Mouse (Mus musculus) MEL (cell line): ENCODE measurements around the gene Sftpd.

Experiments used
- CHD2 ChIP-seq: IDR thresholded peaks from 2 replicates; pipeline ENCODE4 v1.6.1; 2011; ENCODE audit warnings: low read length, improper control_type of control experiment
- CTCF ChIP-seq, 3 experiments: IDR thresholded peaks in 2 of 3; conservative IDR thresholded peaks in 1 of 3; 2 replicates each; pipeline ENCODE4 v1.5.1; 2011 to 2012; ENCODE audit warnings: low read length in 3 of 3, low read depth in 2 of 3, mild to moderate bottlenecking in 2 of 3, improper control_type of control experiment in 1 of 3, inconsistent platforms in 1 of 3, mixed read lengths in 1 of 3, moderate library complexity in 1 of 3; ENCODE audit not compliant: control insufficient read depth in 1 of 3, insufficient read depth in 1 of 3, poor library complexity in 1 of 3, severe bottlenecking in 1 of 3
- EP300 ChIP-seq, 2 experiments: IDR thresholded peaks; 2 replicates each; pipeline ENCODE4 v1.6.1; 2011; ENCODE audit warnings: improper control_type of control experiment in 2 of 2, low read length in 2 of 2, low read depth in 1 of 2, mild to moderate bottlenecking in 1 of 2
- MXI1 ChIP-seq: IDR thresholded peaks from 2 replicates; pipeline ENCODE4 v1.6.1; 2011; ENCODE audit warnings: mild to moderate bottlenecking, low read depth, low read length, improper control_type of control experiment
- POLR2A ChIP-seq, 2 experiments: IDR thresholded peaks; 2 replicates each; pipeline ENCODE4 v1.6.1; 2011 to 2012; ENCODE audit warnings: low read length in 2 of 2, mild to moderate bottlenecking in 2 of 2, control low read depth in 1 of 2, improper control_type of control experiment in 1 of 2, low read depth in 1 of 2, moderate library complexity in 1 of 2; ENCODE audit not compliant: control insufficient read depth in 1 of 2, insufficient read depth in 1 of 2, poor library complexity in 1 of 2
- POLR2AphosphoS2 ChIP-seq: IDR thresholded peaks from 2 replicates; pipeline ENCODE4 v1.6.1; 2011; ENCODE audit warnings: low read length, improper control_type of control experiment
- POLR2AphosphoS5 ChIP-seq: IDR thresholded peaks from 2 replicates; pipeline ENCODE4 v1.6.1; 2012; ENCODE audit warnings: low read depth, borderline replicate concordance, mild to moderate bottlenecking, inconsistent platforms, low read length, moderate library complexity, mixed read lengths
- TAL1 ChIP-seq: IDR thresholded peaks from 2 replicates; pipeline ENCODE4 v1.6.1; 2012; ENCODE audit warnings: mild to moderate bottlenecking, inconsistent platforms, low read length, moderate library complexity, mixed read lengths
- ZC3H11A ChIP-seq: IDR thresholded peaks from 2 replicates; pipeline ENCODE4 v1.6.1; 2012; ENCODE audit warnings: low read depth, mild to moderate bottlenecking, inconsistent platforms, low read length, improper control_type of control experiment

GRCm38 (mm10) chr14:41151220-41151898 lies 33.6 kb downstream of the Sftpd start, which contains the start of gene Mbl1:
- TF ChIP-seq POLR2A (IDR thresholded peaks at IDR 0.05; ENCODE audit: control insufficient read depth in 1 of 2, insufficient read depth in 1 of 2, low read depth in 1 of 2, low read length in 2 of 2, poor library complexity in 1 of 2) (no peak), CHD2 (no peak), EP300 (IDR thresholded peaks at IDR 0.05; ENCODE audit: low read depth in 1 of 2, low read length in 2 of 2) (no peak), TAL1 (no peak), ZC3H11A (no peak), POLR2AphosphoS2 (no peak), MXI1 (no peak), CTCF (IDR thresholded peaks at IDR 0.05 in 2 of 3, conservative IDR thresholded peaks at IDR 0.05 in 1 of 3; ENCODE audit: control insufficient read depth in 1 of 3, insufficient read depth in 1 of 3, low read depth in 2 of 3, low read length in 3 of 3, poor library complexity in 1 of 3, severe bottlenecking in 1 of 3) (no peak), POLR2AphosphoS5 (no peak)
